12 mouse cellular contexts compared by ENCODE assay signal in the genomic region with DNA sequence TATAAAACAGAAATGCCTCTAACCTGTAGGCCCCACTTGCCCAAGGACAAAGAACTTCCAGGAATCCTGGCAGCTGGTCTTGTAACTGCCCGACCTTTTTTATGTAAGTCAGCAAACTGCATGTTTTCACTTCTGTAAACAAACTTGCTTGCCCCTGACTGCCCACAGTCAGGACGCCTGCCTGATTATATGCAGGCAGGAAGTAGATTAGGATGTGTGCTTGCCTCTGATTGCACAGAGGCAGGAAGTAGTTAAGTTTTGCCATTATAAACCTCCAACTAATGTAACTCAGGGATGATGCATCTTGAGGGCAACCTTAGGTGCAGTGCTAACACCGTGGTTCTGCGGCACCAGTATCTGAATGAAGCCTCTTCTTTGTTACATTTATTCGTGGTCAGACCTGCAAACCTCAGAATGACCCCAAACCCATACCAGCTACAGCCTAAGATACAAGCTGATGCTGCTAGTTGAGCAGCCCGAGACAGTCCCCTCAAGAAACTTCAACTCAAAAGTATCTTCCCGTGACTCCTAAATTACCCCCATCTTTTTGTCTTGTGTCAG.
A peak's percentile ranks its signal among the peaks of the same experiment; 100 is the strongest.
DNase-seq lines count a peak whose midpoint lies in the region; ATAC-seq and TF ChIP-seq lines count a peak whose summit lies in the region.
"Had no signal": no experiment of that assay in that cellular context is flagged by ENCODE, and none has a peak within 500 bp of the region (broad histone marks: within the 10 kb centered on the region; RNA-seq: fewer than 3 reads in every experiment).

No protein-coding gene starts in this region.

- TF ChIP-seq POLR2A in ES-Bruce4 (IDR thresholded peaks at IDR 0.05; ENCODE audit: insufficient read depth, low read length): no peak

- H3K27me3 ChIP-seq in ES-Bruce4 (ENCODE audit: control insufficient read depth, insufficient read depth, low read length, poor library complexity, severe bottlenecking): no peaks in the 10 kb centered on the region
- H3K27me3 ChIP-seq: hindbrain, embryonic 15.5 days; limb, embryonic 13.5 days had no signal

- no peaks in the 10 kb centered on the region for H3K36me3 ChIP-seq in ES-Bruce4 (ENCODE audit: control insufficient read depth, insufficient read depth, low read length, poor library complexity, severe bottlenecking)
- H3K36me3 ChIP-seq: hindbrain, embryonic 15.5 days; limb, embryonic 13.5 days had no signal

- TF ChIP-seq EP300 in ES-Bruce4 (IDR thresholded peaks at IDR 0.05; ENCODE audit: insufficient read depth, low read depth, low read length): 0 out of 2 replicates have a peak, but pooled peaks have one; percentile 23

- no peaks in the 10 kb centered on the region for H3K9me3 ChIP-seq in ES-Bruce4 (replicated peaks; ENCODE audit: control insufficient read depth, insufficient read depth, low read length, poor library complexity, severe bottlenecking)
- H3K9me3 ChIP-seq: hindbrain, embryonic 15.5 days; limb, embryonic 13.5 days had no signal

- H3K4me1 ChIP-seq in ES-Bruce4 (ENCODE audit: control insufficient read depth, insufficient read depth, low read length): peaks cover 19% of the 10 kb centered on the region
- H3K4me1 ChIP-seq: hindbrain, embryonic 15.5 days had no signal

- peak overlapping the region; percentile 93 for H3K27ac ChIP-seq in ES-Bruce4 (ENCODE audit: insufficient read depth, low read length)
- H3K27ac ChIP-seq: hindbrain, embryonic 15.5 days; limb, embryonic 13.5 days had no signal

- DNase-seq in heart, adult 9 months (ENCODE audit: low spot score in 2 of 2): peak; percentile 18 to 66
- DNase-seq in heart, postnatal 4 days: no peak
- peak; percentile 21 for DNase-seq in lung, postnatal 14 days
- no peak for DNase-seq in embryo, embryonic 10 days (ENCODE audit: low spot score)
- DNase-seq in gastrocnemius, adult 8-10 months (ENCODE audit: low spot score in 2 of 2): no peak
- DNase-seq in adipocyte (ENCODE audit: low spot score): no peak
- DNase-seq: adrenal gland, postnatal 25 days; cerebellum, postnatal 10 days had no signal

- H3K9ac ChIP-seq in ES-Bruce4 (ENCODE audit: low read depth, poor library complexity, severe bottlenecking): no peak overlapping the region
- H3K9ac ChIP-seq: hindbrain, embryonic 15.5 days; limb, embryonic 13.5 days had no signal

- no peak overlapping the region for H3K4me3 ChIP-seq in ES-Bruce4 (ENCODE audit: low read depth, low read length)
- H3K4me3 ChIP-seq: hindbrain, embryonic 15.5 days; limb, embryonic 13.5 days had no signal

- ATAC-seq in inflammation-experienced regulatory T-cells, adult 6 months: peak; percentile 48

- TF ChIP-seq CTCF in ES-Bruce4 (IDR thresholded peaks at IDR 0.05; ENCODE audit: low read depth, low read length): no peak

Comparison
In these comparisons a context has a peak if more than half of its experiments do, and no peak if none do; other contexts are left out.
1. DNase-seq: peak in heart, adult 9 months (2 of 2) and lung, postnatal 14 days (single experiment); none in heart, postnatal 4 days (single experiment), embryo, embryonic 10 days (single experiment), gastrocnemius, adult 8-10 months (0 of 2) and adipocyte (single experiment).